Mouse (Mus musculus) liver, embryonic 13.5 days (tissue): ENCODE data around the gene Vmn1r198. TPM values are rescaled to one million over a fixed set of nuclear protein-coding genes. Genes with fewer than 3 reads are reported as not detected.

Experiments used
- ATAC-seq: fragments of 200-750 bp; cut with Nextera tagmentation; 2 replicates; pipeline ENCODE4 v1.8.0; 2017; ENCODE audit warnings: low read depth, mild to moderate bottlenecking, moderate number of reproducible peaks, moderate library complexity
- DNase-seq: peaks from one replicate; pipeline ENCODE4 v3.0.0; 2022
- H3K27ac ChIP-seq: fragments of 300-500 bp; sonication (generic); 2 replicates; pipeline ENCODE4 v1.5.1; 2015; ENCODE audit warnings: moderate library complexity, mild to moderate bottlenecking, inconsistent platforms
- H3K27me3 ChIP-seq: fragments of 300-500 bp; sonication (generic); 2 replicates; pipeline ENCODE4 v1.6.1; 2015; ENCODE audit warnings: mild to moderate bottlenecking, inconsistent platforms
- H3K36me3 ChIP-seq: fragments of 300-500 bp; sonication (generic); 2 replicates; pipeline ENCODE4 v1.6.1; 2015; ENCODE audit warnings: mild to moderate bottlenecking, inconsistent platforms
- H3K4me1 ChIP-seq: fragments of 300-500 bp; sonication (generic); replicated peaks from 2 replicates; pipeline ENCODE4 v1.6.1; 2015; ENCODE audit warnings: inconsistent platforms
- H3K4me2 ChIP-seq: fragments of 300-500 bp; sonication (generic); 2 replicates; pipeline ENCODE4 v1.6.1; 2015; ENCODE audit warnings: inconsistent platforms, mild to moderate bottlenecking, moderate library complexity
- H3K4me3 ChIP-seq: fragments of 300-500 bp; sonication (generic); replicated peaks from 2 replicates; pipeline ENCODE4 v1.5.1; 2015; ENCODE audit warnings: mild to moderate bottlenecking, inconsistent platforms
- H3K9ac ChIP-seq: fragments of 300-500 bp; sonication (generic); 2 replicates; pipeline ENCODE4 v1.6.1; 2015; ENCODE audit warnings: mild to moderate bottlenecking, inconsistent platforms
- H3K9me3 ChIP-seq: fragments of 300-500 bp; sonication (generic); replicated peaks from 2 replicates; pipeline ENCODE4 v1.6.1; 2016; ENCODE audit warnings: inconsistent platforms
- WGBS: fragments of 180-500 bp; shearing (Covaris S2); methylation state at CpG from one replicate; pipeline ENCODE4 v1.1.7; 2015; ENCODE audit not compliant: insufficient replicate concordance; 5-methylcytosine and 5-hydroxymethylcytosine counted together
- polyA plus RNA-seq: library from polyadenylated mRNA; unstranded; fragments of >200 nt; fragmentation: Nextera tagmentation; extraction: Ambion mirVana; gene quantifications from 2 replicates; pipeline ENCODE4 v1.2.1, GENCODE M21; 2015

The Vmn1r198 gene
- polyA plus RNA-seq, 1 experiment from 2014 or later: not detected

DNA sequence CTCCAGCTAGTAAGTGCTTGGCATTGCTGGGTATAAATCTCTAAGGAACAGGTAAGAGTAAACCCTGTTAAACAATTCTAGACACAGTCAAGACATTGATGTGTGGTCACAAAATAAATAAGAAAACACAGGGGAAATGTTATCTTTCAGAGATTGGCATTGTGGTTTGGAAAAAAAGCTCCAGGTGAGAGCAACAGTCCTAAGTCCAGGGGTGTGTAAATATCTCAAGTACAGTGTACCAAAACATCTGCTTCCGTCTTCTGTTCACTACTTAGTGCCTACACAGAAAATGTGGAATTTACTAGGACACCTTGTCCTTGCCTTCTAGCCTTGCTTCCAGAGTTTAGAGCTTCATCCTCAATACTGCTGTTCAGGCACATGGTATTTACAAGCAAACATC, 36.9 kb downstream of the Vmn1r198 start:
- Histone ChIP-seq H3K4me1 (no peaks in the 10 kb centered on the region), H3K27me3 (no peaks in the 10 kb centered on the region), H3K4me2 (no peak overlapping the region), H3K9me3 (no peaks in the 10 kb centered on the region), H3K4me3 (no peak overlapping the region), H3K36me3 (no peaks in the 10 kb centered on the region), H3K27ac (no peak overlapping the region), H3K9ac (no peak overlapping the region)
- DNase-seq: no peak
- no peak for ATAC-seq
- WGBS: 70% methylated on average over 1 of the region's 1 CpGs

DNA sequence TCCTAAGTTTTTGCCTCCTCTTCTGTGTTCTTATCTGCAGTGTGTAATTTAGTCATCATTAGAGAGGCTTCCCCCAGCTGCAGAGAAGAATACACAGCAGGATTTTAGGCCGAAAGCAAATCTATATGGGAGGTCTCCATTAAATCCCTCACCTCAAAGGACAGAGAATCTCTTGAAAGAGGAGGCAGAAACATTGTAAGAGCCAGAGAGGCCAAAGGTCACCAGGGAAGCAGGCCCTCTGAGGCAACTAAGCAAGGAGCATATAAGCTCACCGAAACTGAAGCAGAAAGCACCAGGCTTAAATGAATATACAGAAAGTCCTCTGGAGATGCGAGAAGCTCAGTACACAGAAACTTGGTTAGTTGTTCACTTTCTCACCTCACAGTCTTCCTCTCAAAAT, 39.9 kb downstream of the Vmn1r198 start, which contains the start of gene Vmn1r200:
Vmn1r200 (plus strand) TSS at position 301 of the 400 bp plus-strand sequence.
- Histone ChIP-seq H3K27ac (no peak within 1 kb of the TSS), H3K4me1 (no peaks in the 10 kb centered on the region), H3K9ac (no peak within 1 kb of the TSS), H3K4me2 (no peak within 1 kb of the TSS), H3K27me3 (no peaks in the 10 kb centered on the region), H3K4me3 (no peak within 1 kb of the TSS), H3K9me3 (no peaks in the 10 kb centered on the region), H3K36me3 (no peaks in the 10 kb centered on the region)
- ATAC-seq (no peak), DNase-seq (no peak)
- WGBS: 60% methylated on average over 3 of the region's 3 CpGs

DNA sequence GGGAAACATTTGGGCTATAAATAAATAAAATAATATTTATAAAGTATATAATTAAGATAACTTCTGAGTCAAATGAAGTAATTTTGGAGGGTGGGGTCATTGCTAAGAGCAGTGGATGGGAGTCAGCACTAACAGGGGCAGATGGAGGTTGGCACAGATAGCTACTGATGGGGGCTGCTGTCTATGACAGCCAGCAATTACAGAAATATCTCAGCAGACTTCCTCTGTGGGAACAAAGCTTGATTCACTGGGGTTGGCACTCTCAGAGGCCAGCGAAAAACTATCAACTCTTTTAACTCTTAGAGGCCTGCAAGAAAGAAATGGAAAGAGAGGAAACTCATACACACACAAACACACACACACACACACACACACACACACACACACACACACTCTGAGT, 52.8 kb downstream of the Vmn1r198 start:
- Histone ChIP-seq H3K4me2 (no peak overlapping the region), H3K27ac (no peak overlapping the region), H3K36me3 (no peaks in the 10 kb centered on the region), H3K9ac (no peak overlapping the region), H3K9me3 (0 out of 2 replicates have a peak, but pooled peaks cover 7% of the 10 kb centered on the region), H3K4me1 (no peaks in the 10 kb centered on the region), H3K4me3 (no peak overlapping the region), H3K27me3 (no peaks in the 10 kb centered on the region)
- no peak for DNase-seq
- WGBS: 31% methylated on average over 1 of the region's 1 CpGs
- no peak for ATAC-seq

Other genes starting within 250 kb of the Vmn1r198 start
- gene Vmn1r189, start 244.5 kb upstream of the Vmn1r198 start, polyA plus RNA-seq: not detected in 2 replicates
- not detected in 2 replicates for gene Vmn1r191, start 166.4 kb upstream of the Vmn1r198 start, polyA plus RNA-seq
- gene Vmn1r192, start 159.2 kb upstream of the Vmn1r198 start, polyA plus RNA-seq: not detected in 2 replicates
- gene Vmn1r193, start 127.2 kb upstream of the Vmn1r198 start, polyA plus RNA-seq: not detected in 2 replicates
- gene Vmn1r194, start 106.1 kb upstream of the Vmn1r198 start, polyA plus RNA-seq: not detected in 2 replicates
- gene Vmn1r195, start 79.8 kb upstream of the Vmn1r198 start, polyA plus RNA-seq: not detected in 2 replicates
- not detected in 2 replicates for gene Vmn1r196, start 60.4 kb upstream of the Vmn1r198 start, polyA plus RNA-seq
- not detected in 2 replicates for gene Vmn1r197, start 25.8 kb upstream of the Vmn1r198 start, polyA plus RNA-seq
- gene Vmn1r199, start 29.5 kb downstream of the Vmn1r198 start, polyA plus RNA-seq: not detected in 2 replicates
- gene Vmn1r200, start 40.0 kb downstream of the Vmn1r198 start, polyA plus RNA-seq: not detected in 2 replicates
- gene Vmn1r201, start 121.6 kb downstream of the Vmn1r198 start, polyA plus RNA-seq: not detected in 2 replicates
- gene Vmn1r202, start 155.0 kb downstream of the Vmn1r198 start, polyA plus RNA-seq: not detected in 2 replicates
- not detected in 2 replicates for gene Vmn1r203, start 167.8 kb downstream of the Vmn1r198 start, polyA plus RNA-seq
- not detected in 2 replicates for gene Vmn1r204, start 202.8 kb downstream of the Vmn1r198 start, polyA plus RNA-seq
- gene Vmn1r205, start 242.6 kb downstream of the Vmn1r198 start, polyA plus RNA-seq: not detected in 2 replicates